Mouse (Mus musculus) WW6 (cell line): ENCODE measurements at regions not wholly inside any gene's neighbourhood (a gene's known extent, or its start where the extent isn't known, plus 50 kb on each side); places are given as distances from the start of the nearest gene placed in this dataset.

ENCODE experiments used
- DNase-seq: peaks from one replicate; pipeline ENCODE4 v3.0.0-alpha.2; 2013; ENCODE audit warnings: low read depth, low spot score

DNA sequence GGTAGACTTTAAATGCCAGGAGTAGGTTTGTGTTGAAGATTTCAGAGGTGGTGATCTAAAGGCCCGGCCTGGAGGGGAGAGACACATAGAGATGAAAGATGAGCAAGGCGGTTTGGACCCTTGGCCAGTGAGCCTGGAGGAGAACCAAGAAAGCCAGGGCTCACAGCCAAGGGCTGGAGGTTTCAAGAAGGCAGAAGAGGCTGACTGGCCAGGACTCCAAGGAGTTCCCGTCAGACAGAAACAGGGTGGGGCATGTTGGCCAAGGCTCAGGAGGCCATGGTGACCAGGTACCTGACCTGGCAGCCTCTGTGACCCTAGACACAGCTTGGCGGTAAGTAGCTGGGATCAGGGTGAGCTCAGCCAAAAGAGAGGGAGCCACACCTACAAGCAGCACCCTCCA is 159.3 kb upstream of the Spdye4c start:
- DNase-seq: no peak

DNA sequence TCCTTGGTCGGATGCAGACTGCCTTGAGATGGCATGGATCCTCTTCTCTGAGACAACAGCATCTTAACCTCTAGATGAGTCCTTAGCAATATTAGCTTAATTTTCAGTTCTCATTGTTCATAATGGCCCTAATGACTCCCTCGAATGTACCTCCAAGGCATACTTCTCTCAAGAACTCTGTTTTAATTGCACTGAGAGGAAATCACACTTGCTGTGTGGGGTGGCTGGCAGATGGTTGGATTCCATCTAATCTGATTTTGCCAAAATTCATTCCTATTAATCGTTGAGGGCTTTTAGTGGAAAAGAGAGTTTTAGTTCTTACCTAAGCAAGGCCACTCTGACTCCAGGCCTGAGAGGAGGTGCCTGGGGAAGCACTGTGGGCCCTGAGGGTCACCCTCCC is 158.3 kb upstream of the Spdye4c start:
- DNase-seq: no peak

DNA sequence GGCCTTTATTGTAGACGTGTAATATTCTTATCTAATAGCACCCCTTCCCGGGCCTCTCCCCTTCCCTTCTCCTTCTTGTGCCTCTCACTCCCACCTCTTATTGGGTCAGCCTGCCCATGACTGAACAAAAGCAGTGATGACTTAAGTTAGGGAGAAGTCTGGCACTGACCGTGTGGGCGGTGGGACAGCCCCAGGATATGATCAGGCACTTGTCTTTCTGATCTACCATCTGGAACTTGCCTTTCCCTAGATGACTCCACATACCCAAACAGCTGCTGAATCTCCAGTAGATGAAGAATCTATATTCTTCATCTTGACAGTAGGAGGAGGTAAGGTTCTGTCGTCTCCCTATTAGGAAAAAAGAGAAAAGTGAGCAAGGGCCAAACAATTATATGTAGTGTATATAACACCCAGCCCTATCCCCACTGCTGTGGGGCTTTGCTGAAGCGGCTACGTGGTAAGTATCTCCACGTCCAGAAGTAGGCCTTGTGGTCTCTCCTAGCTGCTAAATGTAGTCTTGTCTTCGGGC is 157.4 kb upstream of the Spdye4c start:
- no peak for DNase-seq

DNA sequence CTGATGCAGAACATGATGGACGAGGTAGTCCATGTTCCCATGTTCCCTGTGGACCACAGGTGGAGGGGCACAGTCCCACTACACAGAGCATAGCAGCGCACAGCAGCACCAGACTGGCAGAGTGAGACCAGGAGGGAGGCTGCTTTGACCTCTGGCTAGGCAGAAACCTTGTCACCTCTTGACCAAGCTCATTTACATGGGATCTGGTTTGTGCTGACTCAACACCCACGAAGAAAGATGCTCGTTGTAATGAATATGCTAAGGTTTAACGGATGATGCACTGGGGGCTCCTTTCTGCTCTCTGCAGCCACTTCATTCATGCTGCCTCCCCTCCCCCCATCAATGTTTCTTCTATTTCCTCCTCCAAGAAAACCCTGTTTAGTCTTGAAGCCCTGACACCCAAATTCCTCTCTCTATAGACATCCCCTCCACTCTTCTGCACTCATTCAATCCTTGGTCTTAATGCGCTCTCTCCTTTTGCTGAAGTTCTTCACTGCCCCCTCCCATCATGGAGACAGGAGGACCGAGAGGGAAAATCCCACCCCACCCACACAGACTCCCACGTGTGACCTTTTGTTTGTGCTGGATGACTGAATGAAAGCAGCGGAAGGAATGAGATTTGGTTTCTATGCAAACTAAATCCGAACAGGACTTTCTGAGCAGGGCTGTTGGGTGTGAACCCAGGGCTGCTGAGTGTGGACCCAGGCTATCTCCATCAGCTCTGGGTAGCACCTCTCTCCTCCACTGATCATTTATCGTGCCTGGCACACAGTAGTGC is 156.6 kb upstream of the Spdye4c start:
- DNase-seq: no peak

DNA sequence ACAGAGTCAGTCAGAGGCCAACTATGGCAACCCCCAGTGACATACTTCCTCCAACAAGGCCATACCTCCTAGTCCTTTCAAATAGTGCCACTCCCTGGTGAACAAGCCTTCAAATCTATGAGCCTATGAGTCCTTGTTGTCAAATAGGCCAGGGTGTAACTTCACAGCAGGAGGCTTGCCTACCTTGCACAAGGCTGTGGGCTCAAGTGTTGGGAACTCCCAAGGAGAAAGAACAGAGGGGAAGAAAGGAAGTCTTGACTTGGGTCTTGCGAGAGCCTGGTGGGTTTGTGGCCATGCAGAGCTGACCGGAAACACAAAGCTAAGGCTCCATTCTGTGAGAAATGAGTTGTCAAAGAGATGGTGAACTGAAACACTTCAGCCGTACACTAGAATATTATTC is 154.6 kb upstream of the Spdye4c start:
- DNase-seq: no peak

DNA sequence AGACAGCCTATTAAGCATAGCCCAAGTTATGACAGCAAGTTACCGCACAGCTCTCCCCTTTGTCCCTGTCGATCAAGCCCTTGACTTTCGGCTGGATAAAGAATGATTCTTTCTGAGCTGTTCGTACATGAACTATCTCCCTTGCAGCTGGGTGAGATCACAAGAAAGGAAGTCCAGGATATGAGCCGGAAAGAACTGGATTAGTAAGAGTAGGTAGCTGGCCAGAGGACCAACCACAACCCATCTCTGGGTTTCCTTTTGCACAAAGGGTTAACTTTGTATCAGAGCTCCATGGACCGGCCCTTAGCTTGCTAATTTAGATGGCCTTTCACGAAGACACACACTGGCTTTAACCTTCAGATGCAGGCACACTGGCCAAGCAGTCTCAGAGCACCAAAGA is 153.3 kb upstream of the Spdye4c start:
- no peak for DNase-seq

DNA sequence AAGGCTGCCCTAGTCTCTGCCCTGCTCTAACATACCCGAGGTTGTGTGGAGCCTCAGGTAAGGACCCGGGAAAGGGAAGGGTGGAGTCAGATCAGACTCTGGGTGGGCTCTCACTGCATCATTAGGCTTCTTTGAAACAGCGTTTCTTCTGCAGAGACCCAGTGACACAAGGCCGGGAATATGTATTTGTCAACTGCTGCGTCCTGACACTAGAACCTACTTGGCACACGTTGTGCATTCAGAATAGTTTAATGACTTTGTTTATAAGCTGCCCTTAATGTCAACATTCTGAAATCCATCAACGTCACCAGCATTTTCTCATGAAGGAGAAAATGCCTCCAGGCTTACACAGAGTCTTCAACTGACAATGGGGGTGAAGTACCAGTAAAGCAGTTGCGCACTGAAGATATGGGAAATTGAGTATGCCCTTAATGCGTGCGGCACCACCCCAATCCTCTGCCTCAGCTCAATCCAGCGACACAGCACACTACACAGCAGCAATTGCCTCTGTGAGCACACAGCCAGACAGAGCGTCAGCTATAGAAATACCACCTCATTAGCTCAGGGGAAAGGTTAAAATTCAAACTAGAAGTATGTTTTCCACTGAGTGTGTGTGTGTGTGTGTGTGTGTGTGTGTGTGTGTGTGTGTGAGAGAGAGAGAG is 152.7 kb upstream of the Spdye4c start:
- no peak for DNase-seq

DNA sequence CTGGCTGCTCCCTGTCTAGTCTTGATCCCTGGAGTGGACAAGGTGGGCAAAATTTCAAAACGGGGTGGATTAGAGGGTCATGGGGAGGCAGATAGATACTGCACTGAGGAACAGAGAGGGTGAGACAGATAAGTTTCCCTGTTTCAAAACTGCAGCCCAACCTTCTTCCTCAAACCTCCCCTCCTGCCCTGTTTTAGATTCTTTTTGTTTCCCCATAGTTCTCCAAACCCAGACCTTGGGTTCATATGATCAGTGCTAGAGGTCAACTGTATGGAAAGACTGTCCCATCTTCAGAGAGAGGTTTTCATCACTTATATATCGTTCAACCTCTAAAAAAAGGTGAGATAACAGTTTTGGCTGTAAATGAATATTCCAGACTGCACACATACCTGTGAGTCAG is 152.1 kb upstream of the Spdye4c start:
- DNase-seq: no peak

DNA sequence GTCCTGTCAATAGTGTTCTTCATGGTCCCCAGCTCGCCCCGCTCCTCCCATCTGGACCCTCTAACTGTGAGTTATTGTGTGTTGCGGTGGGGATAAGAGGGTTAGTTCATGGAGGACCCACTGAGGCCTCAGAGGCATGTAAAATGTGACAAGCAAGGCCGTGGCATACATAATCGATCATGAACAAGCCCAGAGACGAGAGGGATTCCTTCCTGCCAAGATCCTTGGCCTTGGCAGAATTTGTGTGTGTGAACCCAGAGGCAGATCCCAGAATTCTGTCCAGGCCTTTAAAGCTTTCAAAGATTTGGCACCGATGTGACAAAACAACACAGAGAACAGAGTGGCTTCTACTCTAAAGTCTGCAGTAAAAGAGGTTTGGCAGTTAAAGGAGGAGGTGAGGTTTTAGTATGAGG is 146.4 kb upstream of the Spdye4c start:
- no peak for DNase-seq

DNA sequence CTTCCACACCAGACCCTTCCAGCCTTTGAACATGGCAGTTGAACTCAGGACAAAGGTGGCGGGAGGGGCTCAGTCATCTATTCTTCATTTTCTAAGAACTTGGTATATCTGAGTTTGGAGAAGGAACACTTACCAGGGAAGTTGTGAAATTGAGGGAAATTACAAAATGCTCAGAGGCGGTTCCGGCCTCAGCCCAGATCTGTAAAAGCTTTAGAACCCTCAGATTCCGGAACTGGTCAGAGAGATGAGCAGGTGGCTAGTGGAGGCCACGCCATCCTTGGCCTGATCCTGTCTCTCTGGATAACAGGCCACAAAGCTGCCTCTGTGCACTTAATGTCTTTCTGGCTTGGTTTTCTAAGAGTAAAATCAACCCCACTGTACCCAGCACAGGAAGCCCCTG is 145.6 kb upstream of the Spdye4c start:
- DNase-seq: no peak

DNA sequence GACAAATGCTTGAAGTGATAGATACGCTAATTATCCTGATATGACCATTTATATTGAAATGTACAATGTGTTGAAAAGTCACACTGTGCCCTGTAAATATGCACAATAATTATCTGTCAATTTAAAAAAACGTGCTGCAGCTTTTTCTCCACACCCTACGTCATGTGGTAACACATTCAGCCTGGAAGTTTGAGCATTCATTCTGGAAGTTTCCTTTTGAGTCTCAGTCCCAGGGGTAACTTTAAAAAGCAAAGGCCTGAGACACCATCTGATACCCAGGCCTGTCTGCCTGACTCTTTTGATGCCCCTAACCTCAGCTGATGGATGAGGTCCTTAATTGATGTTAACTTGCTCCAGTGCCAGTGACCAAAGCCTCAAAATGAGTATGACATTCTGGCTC is 141.7 kb upstream of the Spdye4c start:
- DNase-seq: no peak

DNA sequence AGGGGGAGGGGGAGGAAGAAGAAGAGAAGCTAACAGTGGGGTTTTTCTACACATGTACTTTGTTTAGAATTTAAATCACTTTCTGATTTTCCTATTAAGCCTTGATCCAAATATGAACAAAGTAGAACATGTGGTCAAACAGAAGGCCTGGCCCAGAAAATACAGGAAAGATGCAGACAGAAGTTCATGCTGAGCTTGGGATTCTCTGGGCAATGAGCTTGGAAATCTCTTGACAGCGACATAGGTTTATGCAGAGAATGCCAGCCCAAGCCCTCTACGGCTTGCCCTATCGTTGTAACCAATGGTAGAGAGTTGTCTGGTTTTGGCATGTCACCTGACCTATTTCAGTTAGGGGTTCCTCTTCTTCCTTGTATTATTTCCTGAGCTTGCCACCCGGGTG is 141.0 kb upstream of the Spdye4c start:
- no peak for DNase-seq

DNA sequence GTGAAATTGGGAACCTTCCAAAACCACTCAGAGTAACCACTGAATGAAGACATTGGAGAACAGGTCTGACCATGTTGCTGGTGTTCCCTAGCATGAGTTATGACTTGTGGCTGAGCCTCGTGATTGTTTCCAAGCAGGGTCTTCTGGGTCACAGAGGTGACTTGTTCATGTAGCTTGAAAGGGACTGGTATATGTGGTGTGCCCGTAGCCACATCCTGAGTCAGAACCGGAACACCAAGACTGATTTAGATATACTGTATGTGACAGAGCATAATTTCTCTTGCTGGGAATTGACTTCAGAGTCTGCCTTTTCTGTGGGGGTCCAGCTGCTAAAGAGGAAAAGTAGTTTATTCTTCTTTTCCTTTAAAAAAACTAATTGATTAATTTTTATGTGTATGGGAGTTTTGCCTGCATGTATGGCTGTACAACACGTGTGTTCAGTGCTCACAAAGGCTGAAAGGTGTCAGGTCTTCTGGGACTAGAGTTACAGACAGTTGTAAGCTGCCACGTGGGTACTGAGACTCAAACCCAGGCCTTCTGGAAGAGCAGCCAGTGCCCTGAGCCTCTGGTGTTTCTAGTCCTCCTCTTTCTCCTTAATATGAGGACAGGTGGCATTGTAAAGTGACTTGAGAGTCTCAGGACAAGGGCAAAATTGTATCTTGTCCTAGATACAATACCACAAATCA is 139.3 kb upstream of the Spdye4c start:
- DNase-seq: no peak

DNA sequence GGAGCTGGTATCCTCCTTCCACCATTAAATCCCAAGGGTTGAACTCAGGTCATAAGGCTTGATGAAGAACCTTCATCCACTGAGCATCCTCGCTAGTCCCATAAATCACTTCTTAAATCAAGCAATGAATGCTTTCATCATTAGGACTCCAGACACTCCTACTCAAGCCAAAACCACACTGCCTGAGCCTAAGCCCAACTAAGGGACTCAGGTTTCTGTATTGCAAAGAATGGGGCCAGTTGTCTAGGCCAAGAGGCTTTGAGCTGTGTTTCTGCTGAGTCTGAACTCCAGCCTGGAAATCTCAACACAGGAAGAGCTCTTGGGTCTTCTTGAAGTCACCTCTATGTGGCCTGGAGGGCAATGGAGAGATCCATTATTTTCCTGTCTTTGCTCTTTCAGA is 138.4 kb upstream of the Spdye4c start:
- DNase-seq: no peak

DNA sequence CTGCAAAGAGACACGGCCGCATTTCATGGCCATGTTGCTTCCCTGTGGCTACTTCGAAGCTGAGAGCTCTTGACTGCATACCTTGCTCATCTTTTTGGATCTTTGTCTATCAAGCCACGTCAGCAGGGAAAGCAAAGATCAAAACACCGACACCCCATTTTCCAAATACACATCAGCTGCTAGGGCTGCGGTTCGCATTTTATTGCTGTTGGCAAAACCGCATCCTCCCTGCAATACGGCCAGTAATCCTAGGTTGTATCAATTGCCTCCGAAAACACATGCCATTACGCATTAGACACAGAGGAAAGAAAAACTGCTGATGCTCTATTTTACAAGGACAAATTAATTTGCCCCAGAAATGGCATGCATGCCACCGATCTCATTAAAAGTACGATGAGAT is 136.5 kb upstream of the Spdye4c start:
- no peak for DNase-seq

DNA sequence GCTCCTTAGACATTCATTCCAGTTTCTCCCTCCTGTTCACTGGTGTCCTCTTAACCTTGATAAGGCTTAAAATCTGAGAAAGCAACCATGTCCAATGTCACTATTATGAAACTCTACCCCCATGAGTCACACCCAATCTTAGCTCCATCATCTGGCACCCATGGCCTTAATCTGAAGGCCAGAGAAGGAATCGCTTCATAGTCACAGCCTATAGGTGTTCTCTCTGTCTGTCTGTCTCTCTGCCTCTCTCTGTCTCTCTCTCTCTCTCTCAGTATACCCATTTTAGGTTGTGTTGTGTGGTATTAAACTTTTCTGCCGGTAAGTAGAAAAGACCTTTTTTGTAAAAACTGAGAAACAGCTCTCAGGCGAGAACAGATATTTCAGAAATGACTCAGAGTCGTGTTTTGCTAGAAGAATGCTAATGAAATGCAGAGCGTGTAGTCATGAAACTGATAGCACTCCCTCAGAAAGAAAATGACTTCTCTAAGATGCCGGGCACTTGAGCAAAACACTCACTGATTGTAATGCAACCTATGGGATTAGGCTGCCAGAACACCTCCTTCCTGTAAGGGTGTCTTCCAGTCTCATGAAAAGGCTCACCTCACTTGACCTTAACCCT is 133.3 kb upstream of the Spdye4c start:
- DNase-seq: no peak

DNA sequence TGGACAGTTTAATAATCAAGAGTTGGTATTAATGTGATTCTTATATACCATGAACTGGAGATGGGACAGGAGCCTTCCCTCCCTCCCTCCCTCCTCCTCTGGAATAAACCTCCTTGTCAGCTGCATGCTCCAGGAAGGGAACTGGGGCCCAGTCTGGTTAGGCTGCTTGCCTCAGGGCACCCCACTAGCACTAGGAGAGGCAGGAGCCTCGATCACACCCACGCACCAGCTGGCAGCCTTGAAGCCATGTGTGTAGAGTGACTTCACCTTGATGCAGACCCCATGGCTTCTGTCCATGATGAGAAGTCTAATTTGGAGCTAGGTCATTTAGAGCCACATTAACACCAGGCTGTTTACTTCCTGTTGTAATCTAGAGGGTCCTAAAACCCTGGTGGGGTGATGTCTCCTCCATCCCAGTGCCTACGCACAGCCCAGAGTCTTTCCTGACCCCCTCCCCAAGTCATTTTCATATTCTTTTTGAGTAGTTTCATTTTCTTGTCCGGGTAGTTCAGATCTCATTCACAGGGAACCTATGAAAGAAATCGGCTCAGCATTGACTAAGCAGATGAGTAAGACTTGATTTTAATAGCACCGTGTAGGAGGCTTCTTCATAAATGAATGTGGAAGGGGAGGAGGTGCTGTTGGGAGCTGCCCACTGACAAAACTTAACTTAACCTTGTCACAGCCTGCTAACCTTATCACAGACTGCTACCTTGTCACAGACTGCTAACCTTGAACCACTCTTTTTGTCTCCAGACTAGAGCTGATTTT is 125.6 kb upstream of the Spdye4c start:
- DNase-seq: no peak

DNA sequence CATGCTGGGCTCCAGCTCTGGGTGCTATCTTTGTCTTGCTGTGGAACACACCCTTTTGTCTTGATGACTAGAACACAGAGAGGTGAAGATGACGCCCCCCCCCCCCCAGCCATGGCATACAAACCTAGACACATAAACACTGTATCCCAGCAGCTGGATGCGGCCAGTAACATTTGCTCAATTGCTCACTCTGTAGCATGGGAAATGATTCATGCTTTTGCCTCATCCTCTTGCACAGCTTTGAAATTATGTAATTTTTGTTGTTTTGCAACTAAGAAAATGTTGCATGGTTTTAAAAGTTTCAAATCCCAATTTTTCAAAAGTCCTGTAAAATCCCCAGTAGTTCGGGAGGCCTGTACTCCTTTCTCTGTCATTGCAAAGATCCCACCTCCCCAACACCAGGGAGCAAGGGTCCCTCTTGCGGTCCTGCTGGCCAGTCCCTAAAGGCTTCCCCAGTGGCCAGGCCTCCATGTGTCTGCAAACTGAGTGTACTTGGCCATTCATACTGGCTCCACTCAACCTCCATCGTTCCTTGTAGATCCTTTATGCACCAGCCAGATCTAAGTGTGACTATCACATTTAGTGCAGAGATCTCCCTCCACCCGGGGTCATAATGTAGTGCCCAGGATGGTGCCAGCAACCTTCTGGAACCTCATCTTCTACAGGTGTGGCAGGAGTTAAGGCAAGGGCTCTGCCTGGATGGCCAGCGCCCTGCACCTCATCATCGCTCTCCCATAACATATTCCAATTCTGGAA is 123.3 kb upstream of the Spdye4c start:
- no peak for DNase-seq

DNA sequence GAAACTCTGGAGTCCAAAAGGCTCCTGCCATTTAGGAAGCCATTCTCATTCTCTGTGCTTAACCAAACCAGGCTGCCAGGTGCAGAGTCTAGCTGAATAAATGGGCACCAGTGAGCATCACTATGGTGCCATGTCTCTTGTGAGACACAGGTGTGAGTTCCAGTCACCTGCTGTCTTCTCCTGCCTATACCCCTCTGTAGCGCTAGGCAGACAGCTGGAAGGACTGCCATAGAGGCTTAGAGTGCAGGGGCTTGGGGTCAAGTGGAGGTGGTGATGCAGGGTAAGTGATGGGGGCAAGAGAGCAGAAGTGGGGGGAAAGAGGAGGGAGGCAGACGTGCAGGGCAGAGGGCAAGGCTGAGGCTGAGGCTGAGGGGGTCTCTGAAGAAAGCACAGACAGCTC is 122.7 kb upstream of the Spdye4c start:
- no peak for DNase-seq

DNA sequence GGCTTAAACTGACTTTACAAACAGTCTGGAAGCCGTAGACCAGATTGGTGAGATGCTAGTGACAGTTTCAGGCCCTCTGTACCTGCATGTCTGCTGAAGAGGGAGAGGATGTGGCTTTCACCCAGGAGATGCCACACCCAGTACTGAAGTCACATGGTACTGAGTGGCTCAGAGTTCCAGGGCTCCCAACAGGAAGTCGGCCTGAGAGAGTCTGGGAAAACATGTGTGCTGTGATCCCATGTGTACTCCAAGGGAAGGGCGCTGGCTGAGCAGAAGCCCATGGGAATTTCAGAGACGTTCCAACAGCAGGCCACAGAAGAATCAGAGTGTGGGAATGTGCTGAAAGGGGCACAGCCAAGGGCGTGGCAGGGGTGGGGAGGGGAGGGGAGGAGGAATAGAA is 120.7 kb upstream of the Spdye4c start:
- no peak for DNase-seq
